Mouse (Mus musculus) midbrain, embryonic 11.5 days (tissue): ENCODE data around the gene Hhat. TPM values are rescaled to one million over a fixed set of nuclear protein-coding genes. Genes with fewer than 3 reads are reported as not detected.

Source experiments
- ATAC-seq: fragments of 200-750 bp; cut with Nextera tagmentation; 2 replicates; pipeline ENCODE4 v1.8.0; 2017; ENCODE audit warnings: moderate TSS enrichment, moderate library complexity; ENCODE audit not compliant: low FRiP score
- DNase-seq: peaks from one replicate; pipeline ENCODE4 v3.0.0; 2015; ENCODE audit warnings: low spot score; ENCODE audit errors: missing footprints
- H3K27ac ChIP-seq: fragments of 300-500 bp; sonication (generic); 2 replicates; pipeline ENCODE4 v1.5.1; 2014; ENCODE audit warnings: low read depth, low read length
- H3K27me3 ChIP-seq: fragments of 300-500 bp; sonication (generic); 2 replicates; pipeline ENCODE4 v1.6.1; 2014; ENCODE audit warnings: mild to moderate bottlenecking, low read length, moderate library complexity, mixed read lengths; ENCODE audit not compliant: control insufficient read depth, insufficient read depth
- H3K36me3 ChIP-seq: fragments of 300-500 bp; sonication (generic); 2 replicates; pipeline ENCODE4 v1.6.1; 2014; ENCODE audit warnings: mild to moderate bottlenecking, low read length, moderate library complexity, mixed read lengths; ENCODE audit not compliant: control insufficient read depth, insufficient read depth
- H3K4me1 ChIP-seq: fragments of 300-500 bp; sonication (generic); 2 replicates; pipeline ENCODE4 v1.6.1; 2014; ENCODE audit warnings: low read length; ENCODE audit not compliant: control insufficient read depth, insufficient read depth
- H3K4me2 ChIP-seq: fragments of 300-500 bp; sonication (generic); 2 replicates; pipeline ENCODE4 v1.6.1; 2014; ENCODE audit warnings: mild to moderate bottlenecking, moderate library complexity
- H3K4me3 ChIP-seq: fragments of 300-500 bp; sonication (generic); 2 replicates; pipeline ENCODE4 v1.5.1; 2014; ENCODE audit warnings: low read depth, low read length
- H3K9ac ChIP-seq: fragments of 300-500 bp; sonication (generic); 2 replicates; pipeline ENCODE4 v1.6.1; 2014; ENCODE audit warnings: low read length
- H3K9me3 ChIP-seq: fragments of 300-500 bp; sonication (generic); 2 replicates; pipeline ENCODE4 v1.6.1; 2016; ENCODE audit warnings: low read length; ENCODE audit not compliant: control insufficient read depth
- WGBS: fragments of 180-500 bp; shearing (Covaris S2); extraction: QIAGEN DNeasy Blood & Tissue Kit; methylation state at CpG from one replicate; pipeline ENCODE4 v1.1.7; 2014; 5-methylcytosine and 5-hydroxymethylcytosine counted together
- polyA plus RNA-seq: library from polyadenylated mRNA; unstranded; fragments of >200 nt; fragmentation: Nextera tagmentation; extraction: Ambion mirVana; gene quantifications from 2 replicates; pipeline ENCODE4 v1.2.1, GENCODE M21; 2014

Hhat gene
- polyA plus RNA-seq, 1 experiment from 2014 or later = 11.0 TPM

GRCm38 (mm10) chr1:192730517-192730916 lies 40.5 kb downstream of the Hhat start:
- Histone ChIP-seq H3K27ac (no peak overlapping the region), H3K9ac (no peak overlapping the region), H3K4me1 (no peaks in the 10 kb centered on the region), H3K36me3 (no peaks in the 10 kb centered on the region), H3K9me3 (no peaks in the 10 kb centered on the region), H3K4me2 (no peak overlapping the region), H3K27me3 (no peaks in the 10 kb centered on the region), H3K4me3 (no peak overlapping the region)
- WGBS = 87% methylated on average over 7 of the region's 7 CpGs
- ATAC-seq = no peak
- peak; percentile 28 for DNase-seq

- Histone ChIP-seq H3K36me3 (no peaks in the 10 kb centered on the region), H3K27ac (no peak overlapping the region), H3K27me3 (no peaks in the 10 kb centered on the region), H3K9me3 (no peaks in the 10 kb centered on the region), H3K4me3 (no peak overlapping the region), H3K4me2 (no peak overlapping the region), H3K4me1 (no peaks in the 10 kb centered on the region), H3K9ac (no peak overlapping the region)
- WGBS = 52% methylated on average over 11 of the region's 11 CpGs
- ATAC-seq (peak; percentile 68), DNase-seq (peak; percentile 92)
Observed at GRCm38 (mm10) chr1:192726996-192727624, 43.9 kb downstream of the Hhat start.

GRCm38 (mm10) chr1:192722147-192722546 lies 48.9 kb downstream of the Hhat start:
- 42% methylated on average over 5 of the region's 5 CpGs for WGBS
- H3K9me3 ChIP-seq = no peaks in the 10 kb centered on the region
- no peak overlapping the region for H3K27ac ChIP-seq
- ATAC-seq (0 out of 2 replicates have a peak, but pooled peaks have one; percentile 52), DNase-seq (peak; percentile 95)
- H3K27me3 ChIP-seq = no peaks in the 10 kb centered on the region; the same call in 1 of the 2 replicates
- no peaks in the 10 kb centered on the region for H3K4me1 ChIP-seq
- no peak overlapping the region for H3K9ac ChIP-seq
- no peaks in the 10 kb centered on the region for H3K36me3 ChIP-seq
- H3K4me2 ChIP-seq = no peak overlapping the region
- H3K4me3 ChIP-seq = no peak overlapping the region

GRCm38 (mm10) chr1:192720156-192720555 lies 50.9 kb downstream of the Hhat start:
- Histone ChIP-seq H3K4me1 (no peaks in the 10 kb centered on the region), H3K27ac (no peak overlapping the region), H3K4me3 (no peak overlapping the region), H3K9ac (no peak overlapping the region), H3K9me3 (no peaks in the 10 kb centered on the region), H3K27me3 (no peaks in the 10 kb centered on the region; the same call in 1 of the 2 replicates), H3K36me3 (no peaks in the 10 kb centered on the region), H3K4me2 (no peak overlapping the region)
- DNase-seq (no peak), ATAC-seq (no peak)
- 81% methylated on average over 10 of the region's 10 CpGs for WGBS

- DNase-seq (peak; percentile 97), ATAC-seq (no peak)
- WGBS = 37% methylated on average over 3 of the region's 3 CpGs
- Histone ChIP-seq H3K9ac (no peak overlapping the region), H3K4me3 (no peak overlapping the region), H3K4me2 (no peak overlapping the region), H3K27me3 (no peaks in the 10 kb centered on the region), H3K36me3 (no peaks in the 10 kb centered on the region), H3K9me3 (no peaks in the 10 kb centered on the region), H3K27ac (no peak overlapping the region), H3K4me1 (no peaks in the 10 kb centered on the region)
Observed at GRCm38 (mm10) chr1:192711779-192712348, 59.2 kb downstream of the Hhat start.

- Histone ChIP-seq H3K9ac (no peak overlapping the region), H3K36me3 (no peaks in the 10 kb centered on the region), H3K9me3 (no peaks in the 10 kb centered on the region), H3K27me3 (no peaks in the 10 kb centered on the region), H3K4me1 (no peaks in the 10 kb centered on the region), H3K4me2 (no peak overlapping the region), H3K27ac (no peak overlapping the region), H3K4me3 (no peak overlapping the region)
- whole genome bisulfite sequencing = 83% methylated on average over 8 of the region's 8 CpGs
- DNase-seq (no peak), ATAC-seq (no peak)
Observed at GRCm38 (mm10) chr1:192700339-192701073, 70.5 kb downstream of the Hhat start.

GRCm38 (mm10) chr1:192699101-192699500 lies 71.9 kb downstream of the Hhat start:
- Histone ChIP-seq H3K9me3 (no peaks in the 10 kb centered on the region), H3K4me3 (no peak overlapping the region), H3K27ac (no peak overlapping the region), H3K4me2 (no peak overlapping the region), H3K36me3 (no peaks in the 10 kb centered on the region), H3K27me3 (no peaks in the 10 kb centered on the region), H3K9ac (no peak overlapping the region), H3K4me1 (no peaks in the 10 kb centered on the region)
- ATAC-seq (no peak), DNase-seq (no peak)

GRCm38 (mm10) chr1:192696371-192696863 lies 74.6 kb downstream of the Hhat start:
- H3K9ac ChIP-seq = no peak overlapping the region
- no peak overlapping the region for H3K27ac ChIP-seq
- H3K4me3 ChIP-seq = no peak overlapping the region
- H3K4me1 ChIP-seq = no peaks in the 10 kb centered on the region
- H3K4me2 ChIP-seq = no peak overlapping the region
- no peaks in the 10 kb centered on the region for H3K9me3 ChIP-seq
- WGBS = 84% methylated on average over 1 of the region's 1 CpGs
- DNase-seq (no peak), ATAC-seq (no peak)
- no peaks in the 10 kb centered on the region for H3K36me3 ChIP-seq
- H3K27me3 ChIP-seq = no peaks in the 10 kb centered on the region

- H3K4me1 ChIP-seq = no peaks in the 10 kb centered on the region
- no peak overlapping the region for H3K4me3 ChIP-seq
- no peaks in the 10 kb centered on the region for H3K9me3 ChIP-seq
- no peaks in the 10 kb centered on the region for H3K36me3 ChIP-seq
- H3K27me3 ChIP-seq = no peaks in the 10 kb centered on the region
- no peak overlapping the region for H3K4me2 ChIP-seq
- ATAC-seq (no peak), DNase-seq (no peak)
- no peak overlapping the region for H3K27ac ChIP-seq
- 92% methylated on average over 10 of the region's 10 CpGs for WGBS
- H3K9ac ChIP-seq = no peak overlapping the region
Observed at GRCm38 (mm10) chr1:192693644-192694043, 77.4 kb downstream of the Hhat start.
